Mouse (Mus musculus): ENCODE results near the gene Stambp. TPM values are rescaled to one million over a fixed set of nuclear protein-coding genes. Genes with fewer than 3 reads are reported as not detected.

Stambp gene
- polyA plus RNA-seq, 1 experiment from 2014 or later = 32.0 TPM

- H3K9ac ChIP-seq (ENCODE audit: low read depth, low read length) = no peak overlapping the region
- no peaks in the 10 kb centered on the region for H3K27me3 ChIP-seq (ENCODE audit: control insufficient read depth, insufficient read depth, low read length)
- 32% methylated on average over 1 of the region's 1 CpGs for whole genome bisulfite sequencing
- H3K4me1 ChIP-seq (replicated peaks; ENCODE audit: control insufficient read depth, insufficient read depth, low read length) = no peaks in the 10 kb centered on the region
- no peak overlapping the region for H3K4me2 ChIP-seq (replicated peaks; ENCODE audit: low read depth, low read length)
- H3K27ac ChIP-seq (ENCODE audit: low read depth, low read length) = no peak overlapping the region
- H3K4me3 ChIP-seq (ENCODE audit: low read depth, low read length) = no peak overlapping the region
- ATAC-seq (ENCODE audit: low FRiP score) (no peak), DNase-seq (ENCODE audit: low spot score) (peak; percentile 71)
- H3K36me3 ChIP-seq (ENCODE audit: control insufficient read depth, insufficient read depth, low read length) = no peaks in the 10 kb centered on the region
- H3K9me3 ChIP-seq (ENCODE audit: control insufficient read depth, low read length) = no peaks in the 10 kb centered on the region
Measured at GRCm38 (mm10) chr6:83512495-83512894, 60.0 kb downstream of the Stambp start.

DNA sequence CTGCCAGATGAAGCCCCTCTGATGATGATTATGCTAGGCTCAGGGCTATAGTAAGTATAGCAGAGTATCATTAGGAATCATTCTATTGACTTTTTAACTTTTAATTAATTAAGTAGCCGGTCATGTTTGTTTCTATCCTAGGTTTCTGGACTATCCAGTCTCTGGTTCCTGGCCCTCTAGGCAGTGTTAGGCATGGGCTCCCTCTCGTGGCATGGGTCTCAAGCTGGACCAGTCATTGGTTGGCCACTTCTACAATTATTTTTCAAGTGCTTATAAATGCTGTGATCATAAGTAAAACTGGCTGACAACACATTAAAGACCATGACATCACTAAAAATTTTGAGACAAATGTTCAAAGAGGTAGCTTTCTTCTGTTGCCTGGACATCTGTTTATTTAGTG is 62.3 kb downstream of the Stambp start:
- H3K9ac ChIP-seq (ENCODE audit: low read depth, low read length) = no peak overlapping the region
- H3K4me1 ChIP-seq (replicated peaks; ENCODE audit: control insufficient read depth, insufficient read depth, low read length) = peaks cover 1% of the 10 kb centered on the region; the same call in 1 of the 2 replicates
- no peak for ATAC-seq (ENCODE audit: low FRiP score)
- H3K27ac ChIP-seq (ENCODE audit: low read depth, low read length) = no peak overlapping the region
- no peaks in the 10 kb centered on the region for H3K27me3 ChIP-seq (ENCODE audit: control insufficient read depth, insufficient read depth, low read length)
- 66% methylated on average over 2 of the region's 2 CpGs for WGBS
- H3K36me3 ChIP-seq (ENCODE audit: control insufficient read depth, insufficient read depth, low read length) = no peaks in the 10 kb centered on the region
- no peaks in the 10 kb centered on the region for H3K9me3 ChIP-seq (ENCODE audit: control insufficient read depth, low read length)
- DNase-seq (ENCODE audit: low spot score) = no peak
- H3K4me3 ChIP-seq (ENCODE audit: low read depth, low read length) = no peak overlapping the region
- H3K4me2 ChIP-seq (replicated peaks; ENCODE audit: low read depth, low read length) = no peak overlapping the region

GRCm38 (mm10) chr6:83509442-83509841 is 63.1 kb downstream of the Stambp start:
- H3K4me3 ChIP-seq (ENCODE audit: low read depth, low read length) = no peak overlapping the region
- 53% methylated on average over 8 of the region's 8 CpGs for WGBS
- ATAC-seq (ENCODE audit: low FRiP score) (no peak), DNase-seq (ENCODE audit: low spot score) (peak; percentile 7)
- H3K27me3 ChIP-seq (ENCODE audit: control insufficient read depth, insufficient read depth, low read length) = no peaks in the 10 kb centered on the region
- H3K9ac ChIP-seq (ENCODE audit: low read depth, low read length) = no peak overlapping the region
- H3K9me3 ChIP-seq (ENCODE audit: control insufficient read depth, low read length) = no peaks in the 10 kb centered on the region
- H3K4me1 ChIP-seq (replicated peaks; ENCODE audit: control insufficient read depth, insufficient read depth, low read length) = peaks cover 2% of the 10 kb centered on the region; the same call in 1 of the 2 replicates
- no peak overlapping the region for H3K4me2 ChIP-seq (replicated peaks; ENCODE audit: low read depth, low read length)
- no peaks in the 10 kb centered on the region for H3K36me3 ChIP-seq (ENCODE audit: control insufficient read depth, insufficient read depth, low read length)
- H3K27ac ChIP-seq (ENCODE audit: low read depth, low read length) = no peak overlapping the region

DNA sequence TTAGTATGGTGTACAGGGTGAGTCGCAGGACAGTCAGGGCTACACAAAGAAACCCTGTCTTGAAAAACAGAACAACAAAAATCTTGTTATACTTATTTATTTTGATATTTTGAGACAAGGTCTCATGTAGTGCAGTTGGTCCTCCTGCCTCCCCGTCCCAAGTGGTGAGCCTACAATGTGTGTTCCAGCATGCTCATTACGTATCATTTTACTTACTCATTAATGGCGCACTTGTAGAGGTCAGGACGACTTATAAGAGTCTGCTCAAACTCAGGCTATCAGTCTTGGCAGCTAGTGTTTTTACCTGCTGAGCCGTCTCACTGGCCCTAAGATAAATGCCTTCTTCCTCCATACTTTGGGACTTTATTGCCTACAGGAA is 65.4 kb downstream of the Stambp start:
- Histone ChIP-seq H3K36me3 (ENCODE audit: control insufficient read depth, insufficient read depth, low read length) (no peaks in the 10 kb centered on the region), H3K4me3 (ENCODE audit: low read depth, low read length) (peak overlapping the region; percentile 83), H3K27ac (ENCODE audit: low read depth, low read length) (no peak overlapping the region; the same call in 1 of the 2 replicates), H3K9me3 (ENCODE audit: control insufficient read depth, low read length) (no peaks in the 10 kb centered on the region), H3K4me1 (replicated peaks; ENCODE audit: control insufficient read depth, insufficient read depth, low read length) (peaks cover 2% of the 10 kb centered on the region; the same call in 1 of the 2 replicates), H3K9ac (ENCODE audit: low read depth, low read length) (peak overlapping the region; percentile 38; the same call in 1 of the 2 replicates), H3K27me3 (ENCODE audit: control insufficient read depth, insufficient read depth, low read length) (no peaks in the 10 kb centered on the region), H3K4me2 (replicated peaks; ENCODE audit: low read depth, low read length) (peak overlapping the region; percentile 75)
- no peak for DNase-seq (ENCODE audit: low spot score)
- no peak; the same call in 1 of the 2 replicates for ATAC-seq (ENCODE audit: low FRiP score)
- WGBS = 37% methylated on average over 6 of the region's 6 CpGs

DNA sequence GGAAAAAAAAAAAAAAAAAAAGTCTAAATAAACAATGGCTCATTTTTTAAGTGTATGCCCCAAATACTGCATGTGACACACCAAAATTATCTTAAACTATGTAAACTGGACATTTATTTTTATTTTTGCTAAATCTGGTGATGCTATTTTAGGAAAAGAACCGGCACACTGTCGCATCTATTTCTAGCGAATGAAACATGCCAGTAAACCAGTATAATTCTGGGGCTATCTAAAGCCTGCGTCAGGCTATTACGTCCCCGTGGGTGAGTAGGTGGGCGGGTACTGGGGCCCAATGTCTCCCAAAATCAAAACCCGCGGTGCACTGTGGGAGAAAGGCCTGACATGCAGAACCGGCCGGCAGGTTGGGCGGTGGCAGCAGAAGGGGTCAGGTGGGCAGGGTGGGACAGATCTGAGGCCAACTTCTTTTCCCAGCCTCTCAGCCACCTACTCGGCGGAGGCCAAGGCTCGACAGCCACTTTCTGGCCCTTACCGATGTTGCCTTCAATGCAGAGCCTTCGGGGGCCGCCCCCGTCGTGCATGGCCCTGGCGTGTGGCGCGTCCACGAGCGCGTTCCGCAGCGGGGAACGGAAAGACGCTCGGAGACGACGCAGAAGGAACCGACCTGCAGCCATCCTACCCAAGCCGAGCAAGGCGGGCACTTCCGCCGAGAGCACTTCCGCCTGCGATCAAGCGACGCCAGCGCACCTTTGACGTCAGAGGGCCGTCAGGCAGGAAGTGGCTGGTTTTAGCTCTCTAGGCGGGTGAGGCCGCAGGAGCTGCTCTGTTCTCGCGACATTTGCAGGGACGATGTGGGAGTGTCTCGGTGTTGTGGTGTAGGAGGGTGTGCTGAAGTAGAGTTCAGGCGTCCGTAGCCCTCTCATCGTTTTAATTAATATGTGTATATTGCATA is 66.0 kb downstream of the Stambp start, which contains the start of gene Dguok:
TSS of gene Dguok (minus strand) at position 712 of the 910 bp plus-strand sequence.
- peak; percentile 100 for ATAC-seq (ENCODE audit: low FRiP score)
- Histone ChIP-seq H3K27ac (ENCODE audit: low read depth, low read length) (peak within 1 kb of the TSS; percentile 90), H3K9ac (ENCODE audit: low read depth, low read length) (peak within 1 kb of the TSS; percentile 82), H3K4me2 (replicated peaks; ENCODE audit: low read depth, low read length) (peak within 1 kb of the TSS; percentile 75), H3K9me3 (ENCODE audit: control insufficient read depth, low read length) (no peaks in the 10 kb centered on the region), H3K4me3 (ENCODE audit: low read depth, low read length) (peak within 1 kb of the TSS; percentile 83), H3K27me3 (ENCODE audit: control insufficient read depth, insufficient read depth, low read length) (no peaks in the 10 kb centered on the region), H3K36me3 (ENCODE audit: control insufficient read depth, insufficient read depth, low read length) (no peaks in the 10 kb centered on the region), H3K4me1 (replicated peaks; ENCODE audit: control insufficient read depth, insufficient read depth, low read length) (peaks cover 2% of the 10 kb centered on the region; the same call in 1 of the 2 replicates)
- DNase-seq (ENCODE audit: low spot score) = peak; percentile 97
- under 1% methylated on average over 54 of the region's 54 CpGs for WGBS

GRCm38 (mm10) chr6:83505554-83505953 is 67.0 kb downstream of the Stambp start:
- H3K27ac ChIP-seq (ENCODE audit: low read depth, low read length) = no peak overlapping the region

GRCm38 (mm10) chr6:83503361-83503760 is 69.2 kb downstream of the Stambp start:
- no peak for ATAC-seq (ENCODE audit: low FRiP score)
- H3K9ac ChIP-seq (ENCODE audit: low read depth, low read length) = no peak overlapping the region
- H3K4me2 ChIP-seq (replicated peaks; ENCODE audit: low read depth, low read length) = no peak overlapping the region
- no peaks in the 10 kb centered on the region for H3K36me3 ChIP-seq (ENCODE audit: control insufficient read depth, insufficient read depth, low read length)
- no peak overlapping the region for H3K27ac ChIP-seq (ENCODE audit: low read depth, low read length)
- no peaks in the 10 kb centered on the region for H3K27me3 ChIP-seq (ENCODE audit: control insufficient read depth, insufficient read depth, low read length)
- no peak overlapping the region for H3K4me3 ChIP-seq (ENCODE audit: low read depth, low read length)
- H3K4me1 ChIP-seq (replicated peaks; ENCODE audit: control insufficient read depth, insufficient read depth, low read length) = peaks cover 2% of the 10 kb centered on the region; the same call in 1 of the 2 replicates
- H3K9me3 ChIP-seq (ENCODE audit: control insufficient read depth, low read length) = no peaks in the 10 kb centered on the region
- no peak for DNase-seq (ENCODE audit: low spot score)
- 95% methylated on average over 3 of the region's 3 CpGs for WGBS

More at GRCm38 (mm10) chr6:83505554-83505953, 67.0 kb downstream of the Stambp start:
- ATAC-seq (ENCODE audit: low FRiP score) (no peak), DNase-seq (ENCODE audit: low spot score) (no peak)
- Histone ChIP-seq H3K4me2 (replicated peaks; ENCODE audit: low read depth, low read length) (peak overlapping the region; percentile 75; the same call in 1 of the 2 replicates), H3K4me1 (replicated peaks; ENCODE audit: control insufficient read depth, insufficient read depth, low read length) (peaks cover 2% of the 10 kb centered on the region; the same call in 1 of the 2 replicates), H3K36me3 (ENCODE audit: control insufficient read depth, insufficient read depth, low read length) (no peaks in the 10 kb centered on the region), H3K4me3 (ENCODE audit: low read depth, low read length) (no peak overlapping the region), H3K27me3 (ENCODE audit: control insufficient read depth, insufficient read depth, low read length) (no peaks in the 10 kb centered on the region), H3K9me3 (ENCODE audit: control insufficient read depth, low read length) (no peaks in the 10 kb centered on the region), H3K9ac (ENCODE audit: low read depth, low read length) (no peak overlapping the region)
- WGBS = 95% methylated on average over 4 of the region's 4 CpGs

DNA sequence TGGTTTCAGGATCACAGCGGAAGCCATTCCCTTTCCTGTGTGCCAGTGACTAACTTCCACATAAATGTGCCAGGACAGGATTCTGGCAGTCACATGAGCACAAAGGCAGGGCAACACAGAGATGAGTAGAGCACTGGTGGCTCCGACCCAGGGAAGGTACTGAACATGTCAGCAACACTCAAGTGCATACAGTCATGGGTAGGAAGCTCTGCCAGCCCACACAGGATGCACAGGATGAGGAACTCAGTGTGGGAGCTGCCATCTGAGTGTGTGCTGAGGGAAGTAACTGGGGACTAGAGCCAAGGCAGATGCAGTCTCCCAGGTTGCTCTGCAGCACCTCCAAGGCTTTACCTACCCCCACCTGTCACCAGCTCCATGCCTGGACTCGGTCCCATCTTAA is 69.9 kb downstream of the Stambp start:
- H3K9me3 ChIP-seq (ENCODE audit: control insufficient read depth, low read length) = no peaks in the 10 kb centered on the region
- 83% methylated on average over 3 of the region's 3 CpGs for WGBS
- H3K4me1 ChIP-seq (replicated peaks; ENCODE audit: control insufficient read depth, insufficient read depth, low read length) = peaks cover 2% of the 10 kb centered on the region; the same call in 1 of the 2 replicates
- no peak overlapping the region for H3K27ac ChIP-seq (ENCODE audit: low read depth, low read length)
- H3K4me3 ChIP-seq (ENCODE audit: low read depth, low read length) = no peak overlapping the region
- DNase-seq (ENCODE audit: low spot score) = no peak
- H3K36me3 ChIP-seq (ENCODE audit: control insufficient read depth, insufficient read depth, low read length) = no peaks in the 10 kb centered on the region
- no peak overlapping the region for H3K4me2 ChIP-seq (replicated peaks; ENCODE audit: low read depth, low read length)
- ATAC-seq (ENCODE audit: low FRiP score) = no peak
- no peaks in the 10 kb centered on the region for H3K27me3 ChIP-seq (ENCODE audit: control insufficient read depth, insufficient read depth, low read length)
- H3K9ac ChIP-seq (ENCODE audit: low read depth, low read length) = no peak overlapping the region
